Mouse (Mus musculus) erythroid progenitor cell, adult 5-6 weeks (primary cell): Measurements from ENCODE around the gene Prrt1. TPM values are rescaled to one million over a fixed set of nuclear protein-coding genes. Genes with fewer than 3 reads are reported as not detected.

ENCODE experiments used
- ATAC-seq: replicated peaks from 2 replicates; pipeline ENCODE4 v1.8.0; 2016; ENCODE audit warnings: moderate number of reproducible peaks, mild to moderate bottlenecking, moderate TSS enrichment, inconsistent platforms; ENCODE audit not compliant: poor library complexity, low FRiP score, severe bottlenecking
- total RNA-seq, 2 experiments: library from RNA; stranded (forward) in 1 of 2; stranded (reverse) in 1 of 2; fragments of 150-400 nt in 1 of 2; fragments of 186-747, 209-891 nt in 1 of 2; gene quantifications; 2 replicates each; pipeline versions ENCODE4 v1.2.3 to v1.2.4; 2015 to 2017; ENCODE audit warnings: low replicate concordance in 2 of 2

The Prrt1 gene
- total RNA-seq, 2 experiments from 2014 or later = not detected

- no peak for ATAC-seq
Measured at GRCm38 (mm10) chr17:34645831-34646511, 16.6 kb downstream of the Prrt1 start.

- peak; percentile 94 for ATAC-seq
Measured at GRCm38 (mm10) chr17:34646906-34647787, 17.8 kb downstream of the Prrt1 start, which contains the start of gene Atf6b. Atf6b (plus strand) TSS chr17:34647146.

- no peak for ATAC-seq
Measured at GRCm38 (mm10) chr17:34648141-34648890, 19.0 kb downstream of the Prrt1 start.

GRCm38 (mm10) chr17:34649106-34649864, 20.0 kb downstream of the Prrt1 start:
- ATAC-seq = no peak

- ATAC-seq = no peak
Measured at GRCm38 (mm10) chr17:34650781-34651180, 21.4 kb downstream of the Prrt1 start.

GRCm38 (mm10) chr17:34651507-34652221, 22.3 kb downstream of the Prrt1 start:
- no peak for ATAC-seq

- no peak for ATAC-seq
Measured at GRCm38 (mm10) chr17:34652546-34652945, 23.2 kb downstream of the Prrt1 start.

- ATAC-seq = no peak
Measured at GRCm38 (mm10) chr17:34652985-34653384, 23.7 kb downstream of the Prrt1 start.

- 0 out of 2 replicates have a peak, but pooled peaks have one; percentile 51 for ATAC-seq
Measured at GRCm38 (mm10) chr17:34653746-34654285, 24.5 kb downstream of the Prrt1 start.

- no peak for ATAC-seq
Measured at GRCm38 (mm10) chr17:34654392-34654791, 25.1 kb downstream of the Prrt1 start.

- no peak for ATAC-seq
Measured at GRCm38 (mm10) chr17:34655160-34655559, 25.8 kb downstream of the Prrt1 start.

GRCm38 (mm10) chr17:34655581-34655991, 26.3 kb downstream of the Prrt1 start:
- ATAC-seq = no peak

GRCm38 (mm10) chr17:34656666-34657065, 27.3 kb downstream of the Prrt1 start:
- no peak for ATAC-seq

- ATAC-seq = no peak
Measured at GRCm38 (mm10) chr17:34657271-34657670, 27.9 kb downstream of the Prrt1 start.

GRCm38 (mm10) chr17:34658145-34658544, 28.8 kb downstream of the Prrt1 start:
- ATAC-seq = no peak

GRCm38 (mm10) chr17:34658591-34658990, 29.3 kb downstream of the Prrt1 start:
- ATAC-seq = no peak

- no peak for ATAC-seq
Measured at GRCm38 (mm10) chr17:34659181-34659896, 30.0 kb downstream of the Prrt1 start.

GRCm38 (mm10) chr17:34659897-34660214, 30.5 kb downstream of the Prrt1 start:
- no peak for ATAC-seq
